In genomic region chr1:72536611-72537351, GRCm38 (mm10) we compare ENCODE assay signal across 7 mouse cellular contexts. TPM values are rescaled to one million over a fixed set of nuclear protein-coding genes. Genes with fewer than 3 reads are reported as not detected.
A peak's percentile ranks its signal among the peaks of the same experiment; 100 is the strongest.
DNase-seq lines count a peak whose midpoint lies in the region; ATAC-seq and TF ChIP-seq lines count a peak whose summit lies in the region.

TSS of gene March4 (minus strand) at chr1:72536930.

- peaks cover 53% of the 10 kb centered on the region for H3K27me3 ChIP-seq in limb, embryonic 13.5 days
- H3K27me3 ChIP-seq in midbrain, embryonic 14.5 days (ENCODE audit: control insufficient read depth, insufficient read depth, low read length): no peaks in the 10 kb centered on the region
- H3K27me3 ChIP-seq in stomach, postnatal 0 days (ENCODE audit: control insufficient read depth, insufficient read depth, low read length): peaks cover 3% of the 10 kb centered on the region; the same call in 1 of the 2 replicates

- H3K27ac ChIP-seq in cortical plate, adult 2 months (ENCODE audit: insufficient read depth, low read length): peak within 1 kb of the TSS; percentile 18
- no peak within 1 kb of the TSS for H3K27ac ChIP-seq in limb, embryonic 13.5 days
- H3K27ac ChIP-seq in midbrain, embryonic 14.5 days (replicated peaks; ENCODE audit: low read depth, low read length): peak within 1 kb of the TSS; percentile 83
- H3K27ac ChIP-seq in stomach, postnatal 0 days (replicated peaks): no peak within 1 kb of the TSS

- peak within 1 kb of the TSS; percentile 83 for H3K4me3 ChIP-seq in cortical plate, adult 2 months (ENCODE audit: insufficient read depth, low read length)
- peak within 1 kb of the TSS; percentile 36 for H3K4me3 ChIP-seq in limb, embryonic 13.5 days
- H3K4me3 ChIP-seq in midbrain, embryonic 14.5 days (replicated peaks; ENCODE audit: low read depth, low read length): peak within 1 kb of the TSS; percentile 65
- peak within 1 kb of the TSS; percentile 24 for H3K4me3 ChIP-seq in stomach, postnatal 0 days (ENCODE audit: low read depth, low read length)

- no peak for TF ChIP-seq POLR2A in cortical plate, adult 2 months (IDR thresholded peaks at IDR 0.05; ENCODE audit: extremely low read depth, insufficient read depth, low read length)

- H3K4me1 ChIP-seq in cortical plate, adult 2 months (ENCODE audit: control insufficient read depth, insufficient read depth, low read length): no peaks in the 10 kb centered on the region; the same call in 1 of the 2 replicates
- H3K4me1 ChIP-seq in limb, embryonic 13.5 days: peaks cover 14% of the 10 kb centered on the region
- H3K4me1 ChIP-seq in midbrain, embryonic 14.5 days (ENCODE audit: control insufficient read depth, insufficient read depth, low read length): peaks cover 26% of the 10 kb centered on the region
- H3K4me1 ChIP-seq in stomach, postnatal 0 days (replicated peaks; ENCODE audit: control insufficient read depth, insufficient read depth): no peaks in the 10 kb centered on the region

- H3K9ac ChIP-seq in limb, embryonic 13.5 days: no peak within 1 kb of the TSS
- H3K9ac ChIP-seq in midbrain, embryonic 14.5 days (replicated peaks; ENCODE audit: low read length): peak within 1 kb of the TSS; percentile 76
- no peak within 1 kb of the TSS for H3K9ac ChIP-seq in stomach, postnatal 0 days (ENCODE audit: low read length)

- peak; percentile 96 for ATAC-seq in granulocyte monocyte progenitor cell, adult 5-6 weeks (replicated peaks; ENCODE audit: poor library complexity, severe bottlenecking)
- peak; percentile 90 for ATAC-seq in limb, embryonic 13.5 days (ENCODE audit: low FRiP score, low read depth)
- ATAC-seq in midbrain, embryonic 14.5 days (ENCODE audit: low FRiP score, low TSS enrichment): peak; percentile 74
- peak; percentile 85 for ATAC-seq in stomach, postnatal 0 days (ENCODE audit: low FRiP score, low TSS enrichment)

- under 1% methylated on average over 41 of the region's 41 CpGs for WGBS in limb, embryonic 13.5 days
- WGBS in midbrain, embryonic 14.5 days: under 1% methylated on average over 41 of the region's 41 CpGs
- 1% methylated on average over 38 of the region's 41 CpGs for WGBS in stomach, postnatal 0 days

- H3K36me3 ChIP-seq in limb, embryonic 13.5 days: no peaks in the 10 kb centered on the region
- no peaks in the 10 kb centered on the region for H3K36me3 ChIP-seq in midbrain, embryonic 14.5 days (ENCODE audit: control insufficient read depth, insufficient read depth, low read length)
- no peaks in the 10 kb centered on the region for H3K36me3 ChIP-seq in stomach, postnatal 0 days (ENCODE audit: control insufficient read depth, insufficient read depth, low read length)

- TF ChIP-seq CTCF in cortical plate, adult 2 months (IDR thresholded peaks at IDR 0.05; ENCODE audit: extremely low read depth, insufficient read depth, low read length): no peak
- TF ChIP-seq CTCF in stomach, postnatal 0 days (IDR thresholded peaks at IDR 0.05; ENCODE audit: low read depth): 0 out of 2 replicates have a peak, but pooled peaks have one; percentile 4

- TF ChIP-seq EP300 in stomach, postnatal 0 days (optimal IDR thresholded peaks at IDR 0.05): no peak

- H3K4me2 ChIP-seq in limb, embryonic 13.5 days (replicated peaks): peak within 1 kb of the TSS; percentile 66
- peak within 1 kb of the TSS; percentile 88 for H3K4me2 ChIP-seq in midbrain, embryonic 14.5 days (ENCODE audit: low read length)
- peak within 1 kb of the TSS; percentile 48 for H3K4me2 ChIP-seq in stomach, postnatal 0 days (replicated peaks; ENCODE audit: low read depth)

- peak; percentile 88 for DNase-seq in adrenal gland, postnatal 14 days
- DNase-seq in kidney, adult 8-10 months: peak; percentile 6 to 25
- DNase-seq in midbrain, embryonic 14.5 days: peak; percentile 77
- peak; percentile 80 for DNase-seq in stomach, postnatal 0 days (ENCODE audit: low spot score)

- no peaks in the 10 kb centered on the region for H3K9me3 ChIP-seq in limb, embryonic 13.5 days
- H3K9me3 ChIP-seq in midbrain, embryonic 14.5 days (ENCODE audit: control insufficient read depth, low read length): no peaks in the 10 kb centered on the region
- no peaks in the 10 kb centered on the region for H3K9me3 ChIP-seq in stomach, postnatal 0 days (ENCODE audit: control insufficient read depth, low read length)

RNA-seq across cellular contexts. Expression of gene March4, which starts in this region (rescaled TPM):
- total RNA-seq in adrenal gland, postnatal 14 days (2021): 0.78 and 1.7 TPM in 2 replicates
- polyA plus RNA-seq in cortical plate, adult 2 months (2012; rRNA removed): 5.4 and 5.7 TPM in 2 replicates
- total RNA-seq in granulocyte monocyte progenitor cell, adult 5-6 weeks (2014; fragmentation: Nextera tagmentation): not detected in 2 replicates
- not detected in 2 replicates for total RNA-seq in granulocyte monocyte progenitor cell, adult 5-6 weeks (2017)
- polyA plus RNA-seq in limb, embryonic 13.5 days (2015; fragmentation: Nextera tagmentation; extraction: Ambion mirVana): not detected in 2 replicates
- 5.2 and 5.7 TPM in 2 replicates for polyA plus RNA-seq in midbrain, embryonic 14.5 days (2014; fragmentation: Nextera tagmentation; extraction: Ambion mirVana)
- 0.08 and 0.11 TPM in 2 replicates for polyA plus RNA-seq in stomach, postnatal 0 days (2015; fragmentation: Nextera tagmentation; extraction: Ambion mirVana)

Comparison
In these comparisons a context has a peak if more than half of its experiments do, and no peak if none do; other contexts are left out.
1. Peak in ATAC-seq in granulocyte monocyte progenitor cell, adult 5-6 weeks; RNA of the gene not detected or under 1 TPM.
2. Peak in ATAC-seq, H3K4me3 ChIP-seq and H3K4me2 ChIP-seq in limb, embryonic 13.5 days; RNA of the gene not detected or under 1 TPM.
3. Peak in DNase-seq, ATAC-seq, H3K4me3 ChIP-seq and H3K4me2 ChIP-seq in stomach, postnatal 0 days; RNA of the gene not detected or under 1 TPM.
4. DNase-seq: peak in every context shown above with its lines; median percentile 88 in adrenal gland, postnatal 14 days; 80 in stomach, postnatal 0 days; 77 in midbrain, embryonic 14.5 days; 16 in kidney, adult 8-10 months.
5. H3K27ac ChIP-seq: peak in cortical plate, adult 2 months (single experiment) and midbrain, embryonic 14.5 days (single experiment); none in limb, embryonic 13.5 days (single experiment) and stomach, postnatal 0 days (single experiment).
6. H3K4me3 ChIP-seq: peak in every context shown above with its lines; median percentile 83 in cortical plate, adult 2 months; 65 in midbrain, embryonic 14.5 days; 36 in limb, embryonic 13.5 days; 24 in stomach, postnatal 0 days.
7. Peak in every context shown above with its lines, with median percentiles within 50 percentile points of each other: ATAC-seq and H3K4me2 ChIP-seq.